8 mouse cellular contexts compared by ENCODE assay signal in genomic region chr16:35768785-35769642, GRCm38 (mm10). TPM values are rescaled to one million over a fixed set of nuclear protein-coding genes. Genes with fewer than 3 reads are reported as not detected.
DNase-seq lines count a peak whose midpoint lies in the region; ATAC-seq and TF ChIP-seq lines count a peak whose summit lies in the region.

Gene Dirc2, minus strand, starts transcription at chr16:35769356.

- peak; percentile 56 for DNase-seq in c-Kit-negative CD71-positive TER-119-positive erythroid progenitor cells, embryonic 14.5 days (ENCODE audit: low read depth, low spot score)
- peak; percentile 88 for DNase-seq in forebrain, embryonic 11.5 days (ENCODE audit: low spot score)
- DNase-seq in kidney, postnatal 25 days = peak; percentile 69 to 87
- DNase-seq in liver, embryonic 13.5 days = peak; percentile 73
- DNase-seq in natural killer cell, adult 2 months (ENCODE audit: low spot score in 2 of 2) = peak; percentile 36 to 58

- H3K79me3 ChIP-seq in C2C12 (ENCODE audit: low read depth) = peaks cover 14% of the 10 kb centered on the region

- H3K4me1 ChIP-seq in forebrain, embryonic 11.5 days (replicated peaks; ENCODE audit: control insufficient read depth, insufficient read depth, low read length) = no peaks in the 10 kb centered on the region; the same call in 1 of the 2 replicates
- H3K4me1 ChIP-seq in heart, embryonic 15.5 days (replicated peaks) = peaks cover 28% of the 10 kb centered on the region
- peaks cover 80% of the 10 kb centered on the region for H3K4me1 ChIP-seq in liver, embryonic 13.5 days (replicated peaks)
- peaks cover 21% of the 10 kb centered on the region for H3K4me1 ChIP-seq in stomach, embryonic 14.5 days (ENCODE audit: control insufficient read depth, insufficient read depth, low read length)

- peak within 1 kb of the TSS; percentile 84 for H3K9ac ChIP-seq in forebrain, embryonic 11.5 days (ENCODE audit: low read length)
- H3K9ac ChIP-seq in heart, embryonic 15.5 days = peak within 1 kb of the TSS; percentile 87
- H3K9ac ChIP-seq in liver, embryonic 13.5 days = peak within 1 kb of the TSS; percentile 97
- H3K9ac ChIP-seq in stomach, embryonic 14.5 days (replicated peaks; ENCODE audit: low read depth, low read length) = peak within 1 kb of the TSS; percentile 84

- H3K27ac ChIP-seq in forebrain, embryonic 11.5 days (ENCODE audit: low read depth, low read length) = no peak within 1 kb of the TSS
- H3K27ac ChIP-seq in heart, embryonic 15.5 days = peak within 1 kb of the TSS; percentile 69
- H3K27ac ChIP-seq in liver, embryonic 13.5 days = peak within 1 kb of the TSS; percentile 94
- peak within 1 kb of the TSS; percentile 66; the same call in 1 of the 2 replicates for H3K27ac ChIP-seq in stomach, embryonic 14.5 days (ENCODE audit: low read length)

- peak within 1 kb of the TSS; percentile 59 for H3K4me3 ChIP-seq in C2C12 (ENCODE audit: insufficient read depth, poor library complexity, severe bottlenecking)
- peak within 1 kb of the TSS; percentile 87 for H3K4me3 ChIP-seq in forebrain, embryonic 11.5 days (ENCODE audit: low read depth, low read length)
- peak within 1 kb of the TSS; percentile 93 for H3K4me3 ChIP-seq in heart, embryonic 15.5 days
- H3K4me3 ChIP-seq in liver, embryonic 13.5 days (replicated peaks) = peak within 1 kb of the TSS; percentile 74
- peak within 1 kb of the TSS; percentile 79 for H3K4me3 ChIP-seq in stomach, embryonic 14.5 days (ENCODE audit: low read depth, low read length)

- no peaks in the 10 kb centered on the region for H3K27me3 ChIP-seq in C2C12 (ENCODE audit: control insufficient read depth, insufficient read depth, insufficient read length)
- H3K27me3 ChIP-seq in forebrain, embryonic 11.5 days (ENCODE audit: control insufficient read depth, insufficient read depth, low read length) = no peaks in the 10 kb centered on the region
- H3K27me3 ChIP-seq in heart, embryonic 15.5 days = no peaks in the 10 kb centered on the region
- H3K27me3 ChIP-seq in liver, embryonic 13.5 days = no peaks in the 10 kb centered on the region
- no peaks in the 10 kb centered on the region for H3K27me3 ChIP-seq in stomach, embryonic 14.5 days (ENCODE audit: control insufficient read depth, insufficient read depth, low read length)

- ATAC-seq in forebrain, embryonic 11.5 days (replicated peaks; ENCODE audit: low FRiP score) = peak; percentile 91
- ATAC-seq in heart, embryonic 15.5 days (replicated peaks; ENCODE audit: insufficient number of reproducible peaks, insufficient read depth, low FRiP score, low read depth) = peak; percentile 85
- ATAC-seq in liver, embryonic 13.5 days (ENCODE audit: low read depth) = peak; percentile 81
- peak; percentile 91 for ATAC-seq in stomach, embryonic 14.5 days (ENCODE audit: insufficient number of reproducible peaks, insufficient read depth, low FRiP score, low read depth)

- H3ac ChIP-seq in C2C12 (ENCODE audit: control insufficient read depth, insufficient read length, low read depth) = peak within 1 kb of the TSS; percentile 97

- H3K4me2 ChIP-seq in forebrain, embryonic 11.5 days (ENCODE audit: low read depth, low read length, severe bottlenecking) = peak within 1 kb of the TSS; percentile 79
- H3K4me2 ChIP-seq in heart, embryonic 15.5 days = peak within 1 kb of the TSS; percentile 96
- peak within 1 kb of the TSS; percentile 95 for H3K4me2 ChIP-seq in liver, embryonic 13.5 days
- peak within 1 kb of the TSS; percentile 95 for H3K4me2 ChIP-seq in stomach, embryonic 14.5 days (replicated peaks; ENCODE audit: low read depth, low read length)

- no peak for TF ChIP-seq CTCF in C2C12 (IDR thresholded peaks at IDR 0.05; ENCODE audit: control insufficient read depth, insufficient read depth, insufficient read length)

- H3K9me3 ChIP-seq in forebrain, embryonic 11.5 days (ENCODE audit: control insufficient read depth, low read length) = no peaks in the 10 kb centered on the region
- no peaks in the 10 kb centered on the region for H3K9me3 ChIP-seq in heart, embryonic 15.5 days (replicated peaks)
- no peaks in the 10 kb centered on the region for H3K9me3 ChIP-seq in liver, embryonic 13.5 days (replicated peaks)
- no peaks in the 10 kb centered on the region for H3K9me3 ChIP-seq in stomach, embryonic 14.5 days (ENCODE audit: control insufficient read depth, low read depth, low read length)

- under 1% methylated on average over 67 of the region's 78 CpGs for WGBS in forebrain, embryonic 11.5 days
- under 1% methylated on average over 75 of the region's 78 CpGs for WGBS in heart, embryonic 15.5 days
- 0% methylated on average over 76 of the region's 78 CpGs for WGBS in liver, embryonic 13.5 days (ENCODE audit: insufficient replicate concordance)
- under 1% methylated on average over 75 of the region's 78 CpGs for WGBS in stomach, embryonic 14.5 days

- no peaks in the 10 kb centered on the region for H3K36me3 ChIP-seq in C2C12 (ENCODE audit: control insufficient read depth, insufficient read depth)
- no peaks in the 10 kb centered on the region for H3K36me3 ChIP-seq in forebrain, embryonic 11.5 days (ENCODE audit: control insufficient read depth, insufficient read depth, low read length)
- no peaks in the 10 kb centered on the region for H3K36me3 ChIP-seq in heart, embryonic 15.5 days
- peaks cover 7% of the 10 kb centered on the region; the same call in 1 of the 2 replicates for H3K36me3 ChIP-seq in liver, embryonic 13.5 days
- H3K36me3 ChIP-seq in stomach, embryonic 14.5 days (ENCODE audit: control insufficient read depth, insufficient read depth, low read length) = no peaks in the 10 kb centered on the region

- H3K79me2 ChIP-seq in C2C12 (ENCODE audit: control insufficient read depth, insufficient read depth) = peaks cover 28% of the 10 kb centered on the region

TF ChIP-seq in C2C12, 6 proteins besides CTCF, POLR2A, EP300 and RAD21:
- TF ChIP-seq CEBPB (IDR thresholded peaks at IDR 0.05; ENCODE audit: low read depth) (no peak), USF1 (IDR thresholded peaks at IDR 0.05; ENCODE audit: low read depth) (peak; percentile 87)

RNA-seq across cellular contexts. Expression of gene Dirc2, which starts in this region (rescaled TPM):
- 11.7 TPM for polyA plus RNA-seq in C2C12 (2012; fragmentation: generic; extraction: Trizol)
- 13.9 and 16.2 TPM in 2 replicates for polyA plus RNA-seq in forebrain, embryonic 11.5 days (2014; fragmentation: Nextera tagmentation; extraction: Ambion mirVana)
- polyA plus RNA-seq in heart, embryonic 15.5 days (2015; fragmentation: Nextera tagmentation; extraction: Ambion mirVana) = 11.2 and 12.8 TPM in 2 replicates
- polyA plus RNA-seq in liver, embryonic 13.5 days (2015; fragmentation: Nextera tagmentation; extraction: Ambion mirVana) = 4.6 and 4.9 TPM in 2 replicates
- 16.7 and 20.5 TPM in 2 replicates for polyA plus RNA-seq in stomach, embryonic 14.5 days (2014; fragmentation: Nextera tagmentation; extraction: Ambion mirVana)
